In the genomic region with DNA sequence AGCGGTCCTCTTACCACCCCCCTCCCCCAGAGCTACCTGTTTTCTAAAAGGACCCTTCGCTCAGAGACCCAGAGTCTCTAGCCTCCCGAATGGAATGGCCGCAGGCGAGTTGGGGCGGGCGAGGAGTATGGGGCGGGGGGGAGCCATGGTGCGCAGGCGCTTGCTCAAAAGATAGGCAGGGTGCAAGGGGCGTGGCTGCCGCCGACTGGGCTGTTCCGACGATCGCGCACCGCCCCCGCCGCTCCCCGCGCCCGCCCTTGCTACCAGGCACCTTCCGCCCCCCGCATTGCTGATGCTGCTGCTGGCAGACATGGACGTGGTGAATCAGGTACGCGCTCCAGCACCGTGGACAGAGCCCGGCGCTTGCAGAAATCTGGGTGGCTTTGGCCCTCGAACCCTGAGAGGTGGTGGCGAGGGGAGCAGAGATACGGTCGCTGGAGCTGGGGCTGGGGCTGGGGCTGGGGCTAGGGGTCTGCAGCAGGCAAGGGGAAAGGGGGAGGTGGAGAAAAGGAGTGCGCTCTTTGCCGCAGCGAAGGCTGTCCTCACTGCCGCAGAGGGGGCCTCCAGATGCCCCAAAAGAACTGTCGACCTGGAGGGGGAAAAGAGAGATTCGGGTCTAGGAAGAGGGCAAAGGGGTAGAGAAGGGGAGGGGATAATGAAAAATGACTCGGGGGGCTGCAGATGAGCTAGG, we compare ENCODE assay signal across 8 mouse cellular contexts. TPM values are rescaled to one million over a fixed set of nuclear protein-coding genes. Genes with fewer than 3 reads are reported as not detected.
DNase-seq lines count a peak whose midpoint lies in the region; ATAC-seq and TF ChIP-seq lines count a peak whose summit lies in the region.

A gene (plus strand): TSS at position 71 of the 691 bp plus-strand sequence.

- no peaks in the 10 kb centered on the region for H3K79me2 ChIP-seq in macrophage (ENCODE audit: inconsistent target)

- peak; percentile 84 for ATAC-seq in activated CD4-positive, CD25-positive, alpha-beta regulatory T cell, adult 4 months

- 23% methylated on average over 35 of the region's 42 CpGs for WGBS in macrophage (ENCODE audit: missing documents)

- TF ChIP-seq CTCF in gastrocnemius, adult 2 months (IDR thresholded peaks at IDR 0.05): no peak

- no peak within 1 kb of the TSS for H3K27ac ChIP-seq in gastrocnemius, adult 2 months
- H3K27ac ChIP-seq in macrophage: no peak within 1 kb of the TSS

- peak; percentile 82 to 93 for DNase-seq in cerebellum, postnatal 4 days (ENCODE audit: low spot score in 2 of 2)
- DNase-seq in gastrocnemius, adult 2 months: peak; percentile 75
- peak; percentile 85 for DNase-seq in induced T-regulatory cell, adult 2 months (ENCODE audit: low read depth)
- peak; percentile 63 to 86 for DNase-seq in left cerebral cortex, adult 8-10 months (ENCODE audit: low spot score in 2 of 2)
- DNase-seq in retina, postnatal 1 day: peak; percentile 87
- DNase-seq in thymus, postnatal 36 days: peak; percentile 88 to 89

- H3K36me3 ChIP-seq in macrophage (ENCODE audit: inconsistent target): no peaks in the 10 kb centered on the region

- intact Hi-C loops in gastrocnemius, adult 2 months (cut with DNase I): no loop called here

- H3K4me3 ChIP-seq in gastrocnemius, adult 2 months: peak within 1 kb of the TSS; percentile 50
- peak within 1 kb of the TSS; percentile 0; the same call in 1 of the 2 replicates for H3K4me3 ChIP-seq in macrophage (ENCODE audit: inconsistent target)

RNA-seq across cellular contexts. Expression of the gene that starts here (rescaled TPM):
- 1 to 10 TPM; 5.8 to 7.5 TPM for polyA plus RNA-seq in activated CD4-positive, CD25-positive, alpha-beta regulatory T cell, adult 4 months (2017; shearing (Covaris generic))
- 1 to 10 TPM in 1 of 2 experiments, under 1 TPM in 1; 0.56 to 1.2 TPM for total RNA-seq in gastrocnemius, adult 2 months (2021)
- 1,000 to 10,000 TPM; 1,778 to 2,065 (median 1,954) TPM for total RNA-seq in left cerebral cortex, adult 8-10 months (2022)
- total RNA-seq in macrophage (2018; cell fraction: chromatin; rRNA removed): 1 to 10 TPM in 7 of 26 experiments, under 1 TPM in 8, not detected in 11; 0.29 to 2.9 (median 0.92) TPM
- total RNA-seq in macrophage (2018; cell fraction: cytosol; rRNA removed): 1 to 10 TPM in 10 of 26 experiments, under 1 TPM in 16; 0.35 to 1.9 (median 0.76) TPM
- 1 to 10 TPM in 20 of 26 experiments, under 1 TPM in 5, not detected in 1; 0.50 to 4.2 (median 1.4) TPM for total RNA-seq in macrophage (2018; cell fraction: nucleus; rRNA removed)
- polyA plus RNA-seq in macrophage (2018): 0.78 to 1.6 TPM (median 1.4 TPM) in 3 replicates

Comparison
In these comparisons a context has a peak if more than half of its experiments do, and no peak if none do; other contexts are left out.
1. RNA of the gene that starts here (total RNA-seq): 1,778 to 2,065 TPM in left cerebral cortex, adult 8-10 months; 0.56 to 1.2 TPM in gastrocnemius, adult 2 months; every median in the first group is over 100 times any median in the second.
2. Peak in every context shown above with its lines, with median percentiles within 50 percentile points of each other: DNase-seq.